Mouse (Mus musculus) midbrain, postnatal 0 days (tissue): ENCODE data around the gene Gpc1. TPM values are rescaled to one million over a fixed set of nuclear protein-coding genes. Genes with fewer than 3 reads are reported as not detected.

ENCODE experiments used
- ATAC-seq: fragments of 200-750 bp; cut with Nextera tagmentation; 2 replicates; pipeline ENCODE4 v1.8.0; 2017; ENCODE audit warnings: moderate number of reproducible peaks, mild to moderate bottlenecking, moderate TSS enrichment, moderate library complexity; ENCODE audit not compliant: low FRiP score
- DNase-seq: peaks from one replicate; pipeline ENCODE4 v3.0.0-alpha.2; 2015; ENCODE audit warnings: low spot score
- H3K27ac ChIP-seq: fragments of 300-500 bp; sonication (generic); 2 replicates; pipeline ENCODE4 v1.5.1; 2014; ENCODE audit warnings: low read depth, mild to moderate bottlenecking, low read length, mixed read lengths
- H3K27me3 ChIP-seq: fragments of 300-500 bp; sonication (generic); 2 replicates; pipeline ENCODE4 v1.6.1; 2014; ENCODE audit warnings: low read length, control low read depth, mixed read lengths; ENCODE audit not compliant: insufficient read depth
- H3K36me3 ChIP-seq: fragments of 300-500 bp; sonication (generic); 2 replicates; pipeline ENCODE4 v1.6.1; 2014; ENCODE audit warnings: low read length, control low read depth, mixed read lengths; ENCODE audit not compliant: insufficient read depth
- H3K4me1 ChIP-seq: fragments of 300-500 bp; sonication (generic); 2 replicates; pipeline ENCODE4 v1.6.1; 2014; ENCODE audit warnings: mild to moderate bottlenecking, control low read depth, antibody characterized with exemption, low read length, mixed read lengths; ENCODE audit not compliant: insufficient read depth
- H3K4me2 ChIP-seq: fragments of 300-500 bp; sonication (generic); 2 replicates; pipeline ENCODE4 v1.6.1; 2014; ENCODE audit warnings: low read depth, mild to moderate bottlenecking, low read length, mixed read lengths; ENCODE audit not compliant: poor library complexity, severe bottlenecking
- H3K4me3 ChIP-seq: fragments of 300-500 bp; sonication (generic); 2 replicates; pipeline ENCODE4 v1.5.1; 2014; ENCODE audit warnings: low read depth, mild to moderate bottlenecking, low read length, moderate library complexity
- H3K9ac ChIP-seq: fragments of 300-500 bp; sonication (generic); replicated peaks from 2 replicates; pipeline ENCODE4 v1.6.1; 2014; ENCODE audit warnings: mild to moderate bottlenecking, low read length, moderate library complexity, mixed read lengths; ENCODE audit not compliant: poor library complexity, severe bottlenecking
- H3K9me3 ChIP-seq: fragments of 300-500 bp; sonication (generic); 2 replicates; pipeline ENCODE4 v1.6.1; 2016; ENCODE audit warnings: low read length, control low read depth
- CTCF ChIP-seq: IDR thresholded peaks from 2 replicates; pipeline ENCODE4 v1.5.1; 2016; ENCODE audit warnings: antibody characterized with exemption, mild to moderate bottlenecking
- WGBS: fragments of 180-500 bp; shearing (Covaris S2); extraction: QIAGEN DNeasy Blood & Tissue Kit; methylation state at CpG from one replicate; pipeline ENCODE4 v1.1.7; 2014; 5-methylcytosine and 5-hydroxymethylcytosine counted together
- polyA plus RNA-seq: library from polyadenylated mRNA; unstranded; fragments of >200 nt; fragmentation: Nextera tagmentation; extraction: Ambion mirVana; gene quantifications from 2 replicates; pipeline ENCODE4 v1.2.1, GENCODE M21; 2015
- total RNA-seq: library from RNA; depleted of rRNA; stranded (reverse); fragments of >200 nt; gene quantifications from 2 replicates; pipeline ENCODE4 v1.2.3, GENCODE M21; 2014

Gene Gpc1
- total and polyA plus RNA-seq, 2 experiments from 2014 or later = 53.3 to 151 TPM

DNA sequence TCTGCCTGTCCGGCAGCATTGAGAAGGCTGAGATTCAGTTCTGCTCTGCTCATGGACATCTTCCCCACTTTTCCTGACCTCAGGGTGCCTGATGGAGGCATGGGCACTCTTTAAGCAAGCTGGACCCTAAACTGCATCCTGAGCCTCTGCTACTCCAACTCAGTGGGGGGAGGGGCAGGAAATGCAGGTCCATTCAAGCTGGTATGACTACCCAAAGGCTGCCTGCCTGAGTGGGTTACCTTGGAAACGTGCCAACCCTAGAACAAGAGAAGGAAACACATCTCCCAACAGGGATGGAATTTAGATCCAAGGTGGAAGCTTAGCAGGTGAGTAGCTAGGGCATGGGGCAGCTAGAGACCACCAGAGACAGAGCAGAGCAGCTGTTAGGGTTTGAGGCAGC is 34.7 kb downstream of the Gpc1 start:
- Histone ChIP-seq H3K36me3 (no peaks in the 10 kb centered on the region), H3K9me3 (no peaks in the 10 kb centered on the region), H3K27me3 (no peaks in the 10 kb centered on the region), H3K4me3 (no peak overlapping the region), H3K4me2 (no peak overlapping the region), H3K9ac (no peak overlapping the region), H3K4me1 (peaks cover 4% of the 10 kb centered on the region; the same call in 1 of the 2 replicates), H3K27ac (no peak overlapping the region)
- ATAC-seq (no peak), DNase-seq (no peak)
- TF ChIP-seq CTCF = no peak
- 63% methylated on average over 2 of the region's 2 CpGs for WGBS

DNA sequence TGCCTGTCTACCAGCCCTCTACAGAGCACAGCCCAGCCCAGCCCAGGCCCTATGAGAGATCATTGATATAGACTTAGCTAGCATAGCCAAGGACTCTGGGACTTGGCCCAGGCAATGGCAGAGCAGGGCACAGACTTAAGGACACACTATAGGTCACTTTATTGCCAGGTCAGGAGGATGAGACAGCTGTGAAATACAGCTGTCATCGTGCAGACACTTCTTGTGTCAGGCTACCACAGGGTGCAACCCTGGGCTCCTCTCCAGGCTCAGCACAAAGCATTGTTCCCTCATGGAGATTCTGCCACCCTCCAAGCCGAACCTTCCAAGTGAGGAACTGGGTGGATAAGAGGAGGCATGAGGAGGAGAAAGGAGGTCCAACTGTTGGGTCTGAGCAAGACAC is 38.5 kb downstream of the Gpc1 start:
- Histone ChIP-seq H3K4me2 (no peak overlapping the region), H3K9ac (no peak overlapping the region), H3K27ac (no peak overlapping the region), H3K4me3 (no peak overlapping the region), H3K36me3 (no peaks in the 10 kb centered on the region), H3K27me3 (no peaks in the 10 kb centered on the region), H3K4me1 (peaks cover 4% of the 10 kb centered on the region; the same call in 1 of the 2 replicates), H3K9me3 (no peaks in the 10 kb centered on the region)
- DNase-seq = no peak
- 87% methylated on average over 2 of the region's 2 CpGs for WGBS
- TF ChIP-seq CTCF = no peak
- no peak for ATAC-seq

DNA sequence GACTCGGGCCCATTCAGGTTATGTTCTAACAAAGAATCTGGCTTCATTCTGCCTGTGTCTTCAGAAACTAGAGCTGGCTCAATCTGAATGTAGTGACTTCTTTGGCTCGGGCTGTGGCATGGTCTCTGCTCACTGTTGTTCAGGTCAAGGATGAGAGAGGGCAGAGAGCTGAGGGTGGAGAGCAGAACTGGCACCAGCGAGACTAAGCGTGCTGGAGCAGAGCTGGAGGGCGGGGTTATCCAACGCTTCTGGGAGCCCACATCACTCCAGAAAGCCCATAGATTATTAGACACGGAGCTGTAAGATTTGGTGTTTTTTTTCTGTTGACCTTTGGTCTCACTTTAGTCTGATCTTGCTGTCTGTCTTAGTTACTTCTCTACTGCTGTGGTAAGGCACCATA is 41.2 kb downstream of the Gpc1 start:
- Histone ChIP-seq H3K27me3 (no peaks in the 10 kb centered on the region), H3K4me1 (no peaks in the 10 kb centered on the region), H3K9ac (no peak overlapping the region), H3K4me3 (no peak overlapping the region), H3K36me3 (no peaks in the 10 kb centered on the region), H3K4me2 (no peak overlapping the region), H3K9me3 (no peaks in the 10 kb centered on the region), H3K27ac (no peak overlapping the region)
- DNase-seq = no peak
- TF ChIP-seq CTCF = no peak
- 88% methylated on average over 7 of the region's 7 CpGs for WGBS
- no peak for ATAC-seq

DNA sequence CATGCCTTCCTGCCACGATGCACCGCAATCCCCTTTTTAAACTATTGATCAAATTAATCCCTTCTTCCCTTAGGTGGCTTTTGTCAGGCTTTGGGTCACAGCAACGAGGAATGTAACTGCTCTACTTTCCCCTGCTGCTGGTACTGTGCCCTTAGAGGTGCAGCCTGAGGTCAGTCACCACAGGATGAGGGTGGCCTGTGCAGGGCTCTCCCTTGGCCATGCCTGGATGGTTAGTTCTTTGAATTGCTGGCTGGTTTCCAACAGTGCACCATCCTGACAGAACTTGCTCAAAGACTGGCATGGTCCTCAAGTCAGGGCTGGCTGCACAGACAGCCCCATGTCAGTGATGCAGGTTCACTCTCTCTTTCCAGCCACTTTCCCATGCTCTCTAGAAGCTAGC is 42.6 kb downstream of the Gpc1 start:
- 43% methylated on average over 3 of the region's 3 CpGs for WGBS
- Histone ChIP-seq H3K4me2 (no peak overlapping the region), H3K27ac (no peak overlapping the region), H3K4me3 (no peak overlapping the region), H3K4me1 (no peaks in the 10 kb centered on the region), H3K36me3 (no peaks in the 10 kb centered on the region), H3K27me3 (no peaks in the 10 kb centered on the region), H3K9me3 (no peaks in the 10 kb centered on the region), H3K9ac (no peak overlapping the region)
- ATAC-seq (no peak), DNase-seq (no peak)
- no peak for TF ChIP-seq CTCF

DNA sequence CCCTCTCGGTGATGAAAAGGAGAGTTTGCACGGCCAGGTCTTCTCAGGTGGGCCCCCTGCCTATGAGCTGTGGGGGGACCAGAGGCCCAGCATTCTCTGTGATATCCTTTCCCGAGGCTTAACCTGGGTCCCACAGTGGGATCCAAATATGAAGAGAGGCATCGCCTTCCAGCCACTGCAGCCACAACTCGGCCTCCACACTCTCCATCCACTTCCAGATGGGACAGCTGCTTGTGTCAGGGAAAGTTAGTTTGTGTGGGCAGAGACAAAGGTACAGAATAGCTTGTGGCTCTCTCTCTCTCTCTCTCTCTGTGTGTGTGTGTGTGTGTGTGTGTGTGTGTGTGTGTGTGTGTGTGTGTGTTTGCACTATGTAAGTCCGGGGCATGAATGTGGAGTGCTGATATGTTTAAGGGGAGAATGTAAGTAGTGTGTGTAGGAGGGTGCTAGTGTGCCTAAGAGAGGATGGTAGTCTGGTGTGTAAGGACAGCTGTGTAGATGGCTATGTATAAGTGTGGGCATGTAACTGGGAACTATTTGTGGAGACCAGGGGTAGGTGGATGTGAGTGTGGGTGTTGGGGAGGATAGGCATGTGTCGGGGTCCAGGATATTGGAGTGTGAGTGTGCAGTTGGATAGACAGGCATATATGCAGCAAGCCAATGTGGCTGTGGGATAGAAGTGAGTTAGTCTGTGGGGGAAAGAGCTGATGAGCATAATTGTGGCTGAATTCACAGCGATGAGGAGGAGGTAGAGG is 44.1 kb downstream of the Gpc1 start:
- Histone ChIP-seq H3K4me2 (no peak overlapping the region), H3K36me3 (no peaks in the 10 kb centered on the region), H3K27ac (no peak overlapping the region), H3K4me3 (no peak overlapping the region), H3K4me1 (no peaks in the 10 kb centered on the region), H3K27me3 (no peaks in the 10 kb centered on the region), H3K9ac (no peak overlapping the region), H3K9me3 (no peaks in the 10 kb centered on the region)
- TF ChIP-seq CTCF = no peak
- WGBS = 82% methylated on average over 8 of the region's 8 CpGs
- DNase-seq (no peak), ATAC-seq (no peak)

DNA sequence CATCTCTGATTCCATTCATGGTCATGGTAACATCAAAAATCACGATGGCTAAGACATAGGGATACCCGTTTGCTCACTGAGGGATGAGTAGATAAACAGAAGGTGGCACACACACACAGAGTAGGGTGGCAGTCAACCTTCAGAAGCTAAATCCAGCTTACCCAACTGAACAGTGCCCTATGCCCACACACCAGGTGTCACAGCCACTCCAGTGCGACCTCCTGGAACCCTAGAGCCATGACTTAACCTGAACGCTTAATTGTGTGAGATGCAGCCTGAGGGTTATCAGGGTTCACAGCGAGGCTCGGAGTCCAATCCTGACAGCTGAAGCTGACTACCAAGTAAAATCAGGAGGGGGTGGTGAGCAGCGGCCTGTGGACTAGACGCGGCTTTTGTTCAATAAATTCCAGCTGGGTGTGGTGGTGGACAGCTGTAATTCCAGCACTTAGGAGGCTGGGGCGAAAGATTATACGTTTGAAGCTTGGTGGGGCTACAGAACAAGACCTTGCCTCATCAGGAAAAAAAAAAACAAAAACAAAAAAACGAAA is 46.1 kb downstream of the Gpc1 start:
- no peak for TF ChIP-seq CTCF
- no peak overlapping the region for H3K4me2 ChIP-seq

More for the DNA sequence above, 46.1 kb downstream of the Gpc1 start:
- ATAC-seq (no peak), DNase-seq (no peak)
- H3K27me3 ChIP-seq = no peaks in the 10 kb centered on the region
- H3K9me3 ChIP-seq = no peaks in the 10 kb centered on the region
- H3K36me3 ChIP-seq = no peaks in the 10 kb centered on the region
- H3K4me3 ChIP-seq = no peak overlapping the region
- H3K4me1 ChIP-seq = no peaks in the 10 kb centered on the region
- 62% methylated on average over 12 of the region's 12 CpGs for WGBS
- no peak overlapping the region for H3K27ac ChIP-seq
- H3K9ac ChIP-seq = no peak overlapping the region
